Mouse (Mus musculus) limb, embryonic 11.5 days (tissue): ENCODE measurements around the gene Nxf2. TPM values are rescaled to one million over a fixed set of nuclear protein-coding genes. Genes with fewer than 3 reads are reported as not detected.
"Not testable (repeated sequence)": the region's sequence is repeated elsewhere in the genome, so short reads cannot be mapped to it uniquely, and the experiment has no call there.

Experiments used
- ATAC-seq: fragments of 200-750 bp; cut with Nextera tagmentation; 2 replicates; pipeline ENCODE4 v1.8.0; 2017; ENCODE audit warnings: low read depth; ENCODE audit not compliant: insufficient number of reproducible peaks, low FRiP score, low TSS enrichment
- DNase-seq: peaks from one replicate; pipeline ENCODE4 v3.0.0-alpha.2; 2015; ENCODE audit warnings: low spot score
- H3K27ac ChIP-seq: fragments of 300-500 bp; sonication (generic); replicated peaks from 2 replicates; pipeline ENCODE4 v1.5.1; 2014; ENCODE audit warnings: low read depth, mild to moderate bottlenecking, low read length
- H3K27me3 ChIP-seq: fragments of 300-500 bp; sonication (generic); 2 replicates; pipeline ENCODE4 v1.6.1; 2014; ENCODE audit warnings: mild to moderate bottlenecking, low read length, mixed read lengths; ENCODE audit not compliant: control insufficient read depth, insufficient read depth
- H3K36me3 ChIP-seq: fragments of 300-500 bp; sonication (generic); 2 replicates; pipeline ENCODE4 v1.6.1; 2014; ENCODE audit warnings: mild to moderate bottlenecking, low read length, moderate library complexity, mixed read lengths; ENCODE audit not compliant: control insufficient read depth, insufficient read depth
- H3K4me1 ChIP-seq: fragments of 300-500 bp; sonication (generic); 2 replicates; pipeline ENCODE4 v1.6.1; 2014; ENCODE audit warnings: low read length, mixed read lengths; ENCODE audit not compliant: control insufficient read depth, insufficient read depth
- H3K4me2 ChIP-seq: fragments of 300-500 bp; sonication (generic); 2 replicates; pipeline ENCODE4 v1.6.1; 2014; ENCODE audit warnings: low read depth, mild to moderate bottlenecking, moderate library complexity; ENCODE audit not compliant: severe bottlenecking
- H3K4me3 ChIP-seq: fragments of 300-500 bp; sonication (generic); 2 replicates; pipeline ENCODE4 v1.5.1; 2014; ENCODE audit warnings: low read depth, low read length
- H3K9ac ChIP-seq: fragments of 300-500 bp; sonication (generic); 2 replicates; pipeline ENCODE4 v1.6.1; 2014; ENCODE audit warnings: mild to moderate bottlenecking, low read length
- H3K9me3 ChIP-seq: fragments of 300-500 bp; sonication (generic); 2 replicates; pipeline ENCODE4 v1.6.1; 2016; ENCODE audit warnings: low read length; ENCODE audit not compliant: control insufficient read depth
- WGBS: fragments of 180-500 bp; shearing (Covaris S2); extraction: QIAGEN DNeasy Blood & Tissue Kit; methylation state at CpG from one replicate; pipeline ENCODE4 v1.1.7; 2014; 5-methylcytosine and 5-hydroxymethylcytosine counted together
- polyA plus RNA-seq: library from polyadenylated mRNA; unstranded; fragments of >200 nt; fragmentation: Nextera tagmentation; extraction: Ambion mirVana; gene quantifications from 2 replicates; pipeline ENCODE4 v1.2.1, GENCODE M21; 2014

The Nxf2 gene
- polyA plus RNA-seq, 1 experiment from 2014 or later = 1.0 TPM

DNA sequence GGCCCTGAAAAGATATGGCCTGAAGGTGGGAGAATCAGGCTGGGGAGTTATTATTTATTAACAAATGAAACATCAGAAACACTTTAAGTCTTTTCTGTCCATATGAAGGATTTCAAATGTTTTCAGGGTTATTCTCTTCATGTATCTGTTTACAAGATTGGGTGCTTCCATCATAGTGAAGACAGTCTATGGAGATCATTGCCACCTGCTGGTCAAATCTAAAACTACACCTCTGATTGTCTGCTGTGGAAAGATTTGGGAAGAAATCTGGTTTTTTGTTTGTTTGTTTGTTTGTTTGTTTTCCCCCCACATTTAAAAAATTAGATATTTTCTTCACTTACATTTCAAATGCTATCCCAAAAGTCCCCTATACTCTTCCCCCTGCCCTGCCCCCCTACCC lies 39.5 kb downstream of the Nxf2 start:
- Histone ChIP-seq H3K4me3 (no peak overlapping the region), H3K27ac (no peak overlapping the region), H3K4me2 (no peak overlapping the region), H3K9ac (no peak overlapping the region), H3K36me3 (no peaks in the 10 kb centered on the region), H3K27me3 (no peaks in the 10 kb centered on the region), H3K9me3 (no peaks in the 10 kb centered on the region), H3K4me1 (no peaks in the 10 kb centered on the region)
- DNase-seq (no peak), ATAC-seq (no peak)

GRCm38 (mm10) chrX:134923675-134924424 lies 40.7 kb downstream of the Nxf2 start:
- WGBS = 70% methylated on average over 7 of the region's 7 CpGs
- H3K36me3 ChIP-seq = no peaks in the 10 kb centered on the region

DNA sequence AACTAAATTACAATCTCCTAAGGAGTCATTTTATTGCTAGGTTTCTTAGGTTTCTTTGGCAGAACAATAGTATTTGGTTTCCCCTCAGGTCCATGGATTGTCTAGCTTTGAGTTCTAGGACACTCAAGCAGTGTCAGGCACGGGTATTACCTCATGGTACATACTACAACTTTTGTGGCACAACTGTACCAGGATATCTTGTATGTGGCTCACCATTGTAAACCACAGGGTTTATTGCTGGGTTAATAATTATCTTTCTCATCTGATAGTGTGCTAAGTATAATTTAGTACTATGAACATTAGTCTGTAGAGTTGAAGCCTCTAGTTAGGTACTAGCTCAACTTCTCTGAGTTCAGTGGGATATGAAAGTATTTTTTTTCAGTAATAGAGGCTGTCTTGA lies 45.3 kb downstream of the Nxf2 start:
- Histone ChIP-seq H3K9me3 (no peaks in the 10 kb centered on the region), H3K4me1 (no peaks in the 10 kb centered on the region), H3K27me3 (no peaks in the 10 kb centered on the region), H3K9ac (no peak overlapping the region), H3K27ac (no peak overlapping the region), H3K36me3 (no peaks in the 10 kb centered on the region), H3K4me3 (no peak overlapping the region), H3K4me2 (no peak overlapping the region)
- DNase-seq (no peak), ATAC-seq (no peak)
- 39% methylated on average over 1 of the region's 1 CpGs for WGBS

More at GRCm38 (mm10) chrX:134923675-134924424, 40.7 kb downstream of the Nxf2 start:
- ATAC-seq = no peak
- H3K4me3 ChIP-seq = no peak overlapping the region
- H3K9ac ChIP-seq = no peak overlapping the region
- no peak for DNase-seq
- no peak overlapping the region for H3K27ac ChIP-seq
- no peak overlapping the region for H3K4me2 ChIP-seq
- H3K4me1 ChIP-seq = no peaks in the 10 kb centered on the region
- no peaks in the 10 kb centered on the region for H3K27me3 ChIP-seq
- H3K9me3 ChIP-seq = no peaks in the 10 kb centered on the region

DNA sequence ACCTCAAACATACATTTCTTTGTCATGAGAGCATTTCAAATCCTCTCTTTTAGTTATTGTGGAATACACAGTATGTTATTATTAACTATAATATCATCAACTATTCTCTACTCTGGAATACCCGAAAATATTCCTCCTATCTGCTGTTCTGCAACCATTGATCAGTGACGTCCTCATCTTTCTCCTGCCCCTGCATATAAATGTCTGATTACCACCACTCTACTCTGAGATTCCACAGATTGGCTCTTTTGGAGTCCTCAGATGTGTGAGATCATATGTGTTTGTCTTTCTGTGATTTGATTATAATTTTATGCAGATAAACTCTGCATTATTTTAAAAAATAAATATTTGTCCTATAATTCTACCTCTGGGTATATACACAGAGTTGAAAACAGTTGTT lies 48.8 kb downstream of the Nxf2 start:
- Histone ChIP-seq H3K9me3 (no peaks in the 10 kb centered on the region), H3K9ac (no peak overlapping the region), H3K27me3 (no peaks in the 10 kb centered on the region), H3K27ac (no peak overlapping the region), H3K4me2 (no peak overlapping the region), H3K36me3 (no peaks in the 10 kb centered on the region), H3K4me1 (no peaks in the 10 kb centered on the region), H3K4me3 (no peak overlapping the region)
- 68% methylated on average over 2 of the region's 2 CpGs for WGBS
- ATAC-seq = no peak
- no peak for DNase-seq

- not testable (repeated sequence) for DNase-seq, ATAC-seq, H3K4me1 ChIP-seq, H3K36me3 ChIP-seq, H3K9ac ChIP-seq, H3K4me2 ChIP-seq, H3K27ac ChIP-seq, H3K9me3 ChIP-seq, H3K27me3 ChIP-seq, H3K4me3 ChIP-seq
Measured at GRCm38 (mm10) chrX:134915315-134915714, 49.2 kb downstream of the Nxf2 start.

GRCm38 (mm10) chrX:134914851-134915250 lies 49.7 kb downstream of the Nxf2 start:
- no peak overlapping the region for H3K9ac ChIP-seq
- H3K4me1 ChIP-seq = no peaks in the 10 kb centered on the region
- ATAC-seq (no peak), DNase-seq (no peak)
- no peak overlapping the region for H3K4me2 ChIP-seq
- no peaks in the 10 kb centered on the region for H3K9me3 ChIP-seq
- H3K27ac ChIP-seq = no peak overlapping the region
- no peaks in the 10 kb centered on the region for H3K36me3 ChIP-seq
- WGBS = 66% methylated on average over 4 of the region's 4 CpGs
- no peaks in the 10 kb centered on the region for H3K27me3 ChIP-seq
- no peak overlapping the region for H3K4me3 ChIP-seq

GRCm38 (mm10) chrX:134913234-134913936 lies 51.2 kb downstream of the Nxf2 start:
- no peak overlapping the region for H3K4me3 ChIP-seq
- DNase-seq (no peak), ATAC-seq (no peak)
- no peak overlapping the region for H3K9ac ChIP-seq
- H3K36me3 ChIP-seq = no peaks in the 10 kb centered on the region
- H3K4me2 ChIP-seq = no peak overlapping the region
- H3K27ac ChIP-seq = no peak overlapping the region
- no peaks in the 10 kb centered on the region for H3K9me3 ChIP-seq
- H3K27me3 ChIP-seq = no peaks in the 10 kb centered on the region
- 33% methylated on average over 4 of the region's 4 CpGs for WGBS
- H3K4me1 ChIP-seq = no peaks in the 10 kb centered on the region

GRCm38 (mm10) chrX:134912805-134913204 lies 51.7 kb downstream of the Nxf2 start:
- H3K9me3 ChIP-seq = no peaks in the 10 kb centered on the region
- ATAC-seq (no peak), DNase-seq (no peak)
- H3K9ac ChIP-seq = no peak overlapping the region
- no peaks in the 10 kb centered on the region for H3K27me3 ChIP-seq
- H3K4me3 ChIP-seq = no peak overlapping the region
- H3K4me1 ChIP-seq = no peaks in the 10 kb centered on the region
- H3K36me3 ChIP-seq = no peaks in the 10 kb centered on the region
- H3K27ac ChIP-seq = no peak overlapping the region
- 68% methylated on average over 2 of the region's 2 CpGs for WGBS
- no peak overlapping the region for H3K4me2 ChIP-seq
